Mouse (Mus musculus): ENCODE results near the gene Gm20388.

DNA sequence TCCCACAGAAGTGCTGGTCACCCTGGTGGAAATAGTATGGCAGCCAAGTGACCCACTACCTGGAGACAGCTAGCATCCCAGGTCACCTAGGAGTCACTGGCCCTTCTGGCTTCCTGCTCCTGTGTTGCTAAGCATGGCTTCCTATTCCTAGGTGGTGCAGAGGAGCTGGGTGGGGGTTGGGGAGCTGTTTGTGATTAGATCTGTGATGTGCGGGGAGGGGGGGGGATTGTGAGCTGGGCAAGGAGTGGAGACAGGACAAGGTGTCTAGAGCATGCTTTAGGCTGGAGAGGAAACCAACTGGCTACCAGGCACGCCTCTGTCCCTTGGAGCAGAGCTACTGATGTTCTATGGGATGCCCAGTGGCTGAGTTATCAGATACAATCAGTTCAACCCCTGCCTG lies 561.1 kb downstream of the Gm20388 start:
- TF ChIP-seq CTCF (IDR thresholded peaks at IDR 0.05; ENCODE audit: low read depth) (no peak), EP300 (IDR thresholded peaks at IDR 0.05; ENCODE audit: low read depth) (no peak)
